ENCODE assay signal across 11 mouse cellular contexts in the genomic region with DNA sequence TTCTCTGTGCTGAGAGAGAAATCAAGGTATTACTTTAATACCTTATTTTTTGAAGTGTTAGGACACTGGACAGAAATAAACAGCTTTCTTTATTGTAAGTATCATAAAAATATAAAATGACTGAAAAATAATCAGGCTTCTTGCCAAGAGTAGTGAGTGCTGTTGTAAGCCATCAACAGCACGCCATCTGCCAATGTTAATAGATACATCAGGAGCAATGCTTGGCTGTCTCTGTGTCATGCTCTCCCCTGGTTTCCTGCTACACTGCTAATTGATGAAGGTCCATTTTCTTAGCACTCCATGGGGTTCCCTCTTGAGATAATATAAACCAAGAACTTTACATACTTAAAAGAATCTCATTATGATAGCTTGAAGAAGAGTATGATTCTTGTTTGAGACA.
"Had no signal": no experiment of that assay in that cellular context is flagged by ENCODE, and none has a peak within 500 bp of the region (broad histone marks: within the 10 kb centered on the region; RNA-seq: fewer than 3 reads in every experiment).

No protein-coding gene starts in this region.

- H3K36me3 ChIP-seq: limb, embryonic 13.5 days; midbrain, embryonic 12.5 days; neural tube, embryonic 15.5 days had no signal

- DNase-seq: kidney, postnatal 36 days; lung, adult 18-20 months; right cerebral cortex, adult 18-20 months; right cerebral cortex, postnatal 25 days; thymus, postnatal 36 days had no signal

- H3K4me1 ChIP-seq: limb, embryonic 13.5 days; midbrain, embryonic 12.5 days; neural tube, embryonic 15.5 days had no signal

- H3K27me3 ChIP-seq: limb, embryonic 13.5 days; midbrain, embryonic 12.5 days; neural tube, embryonic 15.5 days had no signal

- H3K4me3 ChIP-seq: limb, embryonic 13.5 days; midbrain, embryonic 12.5 days; myocyte; neural tube, embryonic 15.5 days had no signal

- H3K9me3 ChIP-seq: limb, embryonic 13.5 days; midbrain, embryonic 12.5 days; neural tube, embryonic 15.5 days had no signal

- H3K27ac ChIP-seq: kidney, postnatal 0 days; limb, embryonic 13.5 days; liver, embryonic 14.5 days; midbrain, embryonic 12.5 days; neural tube, embryonic 15.5 days had no signal
